Mouse (Mus musculus) liver (tissue): ENCODE data around the gene Sept3.
"Not testable (repeated sequence)": the region's sequence is repeated elsewhere in the genome, so short reads cannot be mapped to it uniquely, and the experiment has no call there.

ENCODE experiments used
- DNase-seq: peaks from one replicate; pipeline ENCODE4 v3.0.0-alpha.2; 2020; ENCODE audit warnings: mixed read lengths

Sept3 gene

DNA sequence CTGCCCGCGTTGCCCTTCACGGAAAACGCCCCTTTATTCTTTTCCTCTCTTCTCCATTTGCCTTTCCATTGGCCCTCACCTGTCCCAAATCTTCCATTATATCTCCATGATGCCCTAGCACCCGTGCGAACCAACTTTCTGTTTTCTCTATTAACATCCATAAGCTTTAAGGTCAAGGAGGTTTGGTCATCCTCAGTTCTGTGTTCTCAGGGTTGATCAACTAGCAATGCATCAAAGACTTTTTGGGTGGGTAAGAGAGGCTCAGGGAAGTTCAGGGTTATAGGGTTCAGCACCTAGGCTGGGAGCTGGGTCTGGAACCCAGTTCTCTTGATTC, at the start of gene Sept3:
Gene Sept3, plus strand, starts transcription at position 301 of the 334 bp plus-strand sequence.
- no peak for DNase-seq

DNA sequence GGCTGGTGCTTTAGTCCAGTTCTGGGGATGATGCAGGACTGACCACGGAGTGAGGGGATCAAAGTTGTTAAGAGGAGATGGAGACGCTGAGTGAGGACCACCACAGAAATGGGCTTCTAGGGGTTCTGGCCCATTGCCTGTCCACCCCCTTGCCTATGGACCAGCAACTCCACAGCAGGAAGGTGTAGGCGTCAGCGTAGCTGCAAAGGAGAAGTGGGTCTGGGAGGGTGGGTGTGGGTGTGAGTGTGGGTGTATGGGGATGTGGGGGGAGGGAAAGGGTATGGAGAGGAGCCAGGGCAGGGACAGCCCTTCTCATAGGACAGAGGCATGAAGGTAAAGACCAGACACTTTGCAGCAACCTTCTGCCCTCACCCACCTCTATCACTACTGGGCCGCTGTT, 48.9 kb upstream of the Sept3 start:
- DNase-seq: no peak

DNA sequence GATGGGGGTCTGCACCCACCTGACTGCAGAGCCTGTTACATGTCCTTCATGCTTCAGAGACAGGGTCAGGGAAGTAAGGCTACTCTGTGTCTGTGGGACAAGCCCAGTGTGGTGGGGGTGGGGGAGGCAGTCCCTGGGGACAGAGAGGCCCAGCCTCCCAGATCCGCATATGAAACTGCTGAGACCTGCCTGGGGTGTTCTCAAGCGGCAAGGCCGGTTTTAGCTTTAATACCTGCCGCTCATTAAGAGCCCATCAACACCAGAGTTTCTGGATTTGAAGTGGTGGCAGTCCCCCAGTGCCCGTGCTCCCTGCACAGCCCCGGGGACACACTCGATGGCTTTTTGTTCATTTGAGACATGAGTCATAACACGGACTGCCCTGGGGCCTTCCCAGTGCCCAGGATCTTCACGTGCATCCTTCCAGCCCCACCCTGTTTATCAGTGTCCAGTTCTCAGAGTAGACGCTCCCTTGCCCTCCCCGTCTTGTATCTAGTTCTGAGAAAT, 45.1 kb upstream of the Sept3 start:
- peak; percentile 86 for DNase-seq

DNA sequence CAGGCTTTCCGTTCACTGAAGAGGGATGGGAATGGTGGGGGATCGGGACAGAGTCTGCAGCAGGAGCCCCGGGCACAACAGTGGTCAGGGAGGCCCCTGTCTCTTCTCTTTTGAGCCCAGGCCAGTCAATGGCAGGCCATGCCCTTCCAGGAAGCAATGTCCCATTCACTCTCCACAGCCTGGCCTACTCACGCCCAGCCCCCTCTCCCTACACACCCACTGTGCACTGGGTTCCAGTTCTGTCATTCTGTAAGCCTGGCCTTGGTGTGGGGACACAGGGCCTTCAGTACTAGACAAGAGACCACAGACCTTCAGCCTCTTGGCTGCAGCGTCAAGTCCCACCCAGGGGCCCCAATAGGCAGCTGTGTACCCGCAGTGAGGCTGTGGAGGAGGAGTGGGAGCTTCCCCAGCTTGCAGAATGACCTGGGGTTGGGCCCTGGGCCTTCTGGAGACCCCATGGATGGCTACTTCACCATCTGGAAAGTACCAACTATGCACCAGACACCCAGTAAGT, 44.5 kb upstream of the Sept3 start:
- DNase-seq: peak; percentile 50

DNA sequence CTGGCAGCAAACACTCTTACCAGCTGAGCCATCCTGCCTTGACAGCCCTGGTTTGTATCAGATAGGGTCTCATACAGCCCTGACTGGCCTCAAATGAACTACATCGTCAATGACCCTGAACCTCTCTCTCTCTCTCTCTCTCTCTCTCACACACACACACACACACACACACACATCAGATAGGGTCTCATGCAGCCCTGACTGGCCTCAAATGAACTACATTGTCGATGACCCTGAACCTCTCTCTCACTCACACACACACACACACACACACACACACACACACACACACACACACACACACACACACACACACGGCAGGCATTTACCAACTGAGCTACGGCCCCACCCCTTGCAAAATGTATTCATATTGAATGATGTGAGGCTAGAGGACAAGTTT, 43.6 kb upstream of the Sept3 start:
- DNase-seq: no peak

DNA sequence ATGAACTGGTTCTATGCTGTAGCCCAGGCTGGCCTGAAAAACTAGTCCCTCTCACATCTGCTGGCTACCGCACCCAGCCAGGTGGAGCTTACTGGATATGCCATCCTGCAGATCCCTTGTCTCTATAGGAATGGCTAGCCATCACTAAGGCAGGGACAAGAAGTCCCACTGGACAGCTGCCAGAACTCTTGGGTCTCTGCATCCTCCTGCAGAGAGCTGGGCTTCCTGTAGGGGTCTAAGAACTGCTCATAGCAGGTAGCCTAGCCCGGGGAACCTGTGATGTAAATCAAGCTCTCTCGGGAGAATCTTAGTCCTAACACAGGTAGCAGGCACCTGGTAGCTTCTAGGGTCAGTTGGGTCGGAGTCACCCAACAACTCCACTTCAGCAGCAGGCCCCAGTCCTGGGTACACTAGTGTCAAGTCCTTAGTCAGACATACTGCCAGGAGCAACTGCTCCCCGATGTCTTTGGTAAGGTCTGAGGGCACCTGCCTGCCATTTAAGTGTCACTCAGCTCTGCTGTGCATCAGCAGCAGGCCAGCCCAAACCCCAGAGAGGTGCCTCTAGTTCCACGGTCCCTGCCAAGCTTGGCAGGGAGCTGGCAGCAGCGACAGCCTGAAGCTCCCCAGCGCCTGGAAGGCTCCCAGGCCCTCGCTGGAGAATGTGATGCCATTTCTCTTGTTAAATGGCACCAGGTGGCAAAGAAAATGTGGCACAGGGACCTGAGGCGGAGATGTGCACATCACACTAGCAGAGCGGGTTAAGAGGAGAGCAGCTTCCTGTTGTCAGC, 42.9 kb upstream of the Sept3 start:
- DNase-seq: no peak

DNA sequence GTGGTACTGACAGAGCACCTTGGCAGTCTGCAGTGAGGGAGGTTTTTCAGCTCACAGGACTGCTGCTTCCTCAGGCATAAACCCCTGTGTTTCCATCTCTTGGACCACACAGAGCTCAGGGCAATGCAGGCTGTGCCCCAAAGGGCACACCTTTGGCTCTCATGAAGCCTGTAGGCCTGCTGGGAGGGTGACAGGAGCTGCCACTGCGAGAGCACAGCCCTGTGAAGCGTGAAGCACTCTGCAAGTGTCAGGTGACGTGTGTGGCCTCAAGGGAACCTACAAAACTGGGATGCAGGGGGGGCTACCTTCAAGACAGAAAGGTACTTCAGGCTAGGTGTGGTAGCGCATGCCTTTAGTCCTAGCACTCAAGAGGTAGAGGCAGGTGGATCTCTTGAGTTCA, 42.0 kb upstream of the Sept3 start:
- DNase-seq: no peak

DNA sequence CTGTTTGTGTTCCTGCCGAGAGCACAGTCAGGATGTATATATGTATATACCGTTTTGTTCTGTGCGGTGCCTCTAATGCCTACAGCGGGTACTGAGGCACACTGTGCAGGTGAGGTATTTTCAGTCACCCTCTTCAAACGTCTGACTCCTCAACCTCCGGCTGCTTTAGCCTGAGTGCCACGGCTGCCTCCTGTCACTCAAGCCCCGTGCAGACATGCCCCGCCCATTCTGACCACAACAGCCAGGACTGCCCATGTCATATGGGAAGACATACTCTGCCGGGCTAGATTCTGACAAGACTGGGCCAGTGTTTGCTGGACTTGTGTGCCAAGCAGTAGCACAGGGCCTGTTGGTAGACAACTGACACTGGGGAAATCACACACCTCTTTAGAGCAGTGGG, 39.0 kb upstream of the Sept3 start:
- peak; percentile 58 for DNase-seq

DNA sequence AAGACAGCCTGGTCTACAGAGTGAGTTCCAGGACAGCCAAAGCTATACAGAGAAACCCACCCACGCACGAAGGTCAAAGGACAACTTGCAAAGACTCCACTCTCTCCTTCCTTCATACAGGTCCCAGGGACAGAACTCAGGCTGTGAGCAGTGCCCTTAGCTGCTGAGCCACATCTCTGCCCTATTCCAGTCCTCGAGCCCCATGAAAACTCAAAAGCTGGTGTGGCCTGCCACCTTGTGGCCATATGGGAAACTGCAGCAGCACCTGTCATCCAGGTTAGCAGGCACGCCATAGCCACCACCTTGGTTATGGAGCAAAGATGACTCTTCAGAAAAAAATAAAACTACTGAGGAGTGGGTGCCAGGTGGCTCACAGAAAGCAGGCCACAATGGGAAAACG, 38.1 kb upstream of the Sept3 start:
- peak; percentile 85 for DNase-seq

DNA sequence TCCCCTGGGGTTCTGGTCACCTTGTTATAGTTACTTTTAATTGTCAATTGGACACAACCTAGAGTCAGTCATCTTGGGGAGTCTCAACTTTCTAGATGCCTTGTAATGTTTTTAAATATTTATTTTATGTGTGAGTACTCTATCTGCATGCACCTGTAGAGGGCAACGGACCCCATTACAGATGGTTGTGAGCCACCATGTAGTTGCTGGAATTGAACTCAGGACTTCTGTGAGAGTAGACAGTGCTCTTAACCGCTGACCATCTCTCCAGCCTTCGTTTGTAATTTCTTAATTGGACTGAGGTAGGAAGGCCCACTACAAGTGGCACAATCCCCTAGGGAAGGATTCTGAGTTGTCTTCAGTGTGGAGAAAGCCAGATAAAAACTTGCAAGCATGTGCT, 31.4 kb upstream of the Sept3 start:
- DNase-seq: no peak

DNA sequence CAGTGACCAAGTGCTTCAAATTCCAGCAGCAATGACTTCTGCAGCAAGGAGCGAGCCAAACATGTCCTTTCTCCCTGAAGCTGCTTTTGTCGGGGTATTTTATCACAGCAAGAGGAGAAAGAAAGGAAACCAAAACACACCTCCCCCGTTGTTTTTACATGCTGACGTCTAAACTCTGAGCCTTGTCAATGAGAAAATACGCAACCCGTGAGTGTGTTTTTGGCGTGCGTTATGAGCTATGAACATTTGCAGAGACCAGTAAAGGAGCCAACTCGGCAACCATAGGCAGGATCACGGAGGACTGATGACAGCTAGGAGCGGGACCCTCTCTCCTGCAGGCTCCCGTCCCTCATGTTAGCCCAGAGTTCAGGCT, 31.0 kb upstream of the Sept3 start:
- no peak for DNase-seq

DNA sequence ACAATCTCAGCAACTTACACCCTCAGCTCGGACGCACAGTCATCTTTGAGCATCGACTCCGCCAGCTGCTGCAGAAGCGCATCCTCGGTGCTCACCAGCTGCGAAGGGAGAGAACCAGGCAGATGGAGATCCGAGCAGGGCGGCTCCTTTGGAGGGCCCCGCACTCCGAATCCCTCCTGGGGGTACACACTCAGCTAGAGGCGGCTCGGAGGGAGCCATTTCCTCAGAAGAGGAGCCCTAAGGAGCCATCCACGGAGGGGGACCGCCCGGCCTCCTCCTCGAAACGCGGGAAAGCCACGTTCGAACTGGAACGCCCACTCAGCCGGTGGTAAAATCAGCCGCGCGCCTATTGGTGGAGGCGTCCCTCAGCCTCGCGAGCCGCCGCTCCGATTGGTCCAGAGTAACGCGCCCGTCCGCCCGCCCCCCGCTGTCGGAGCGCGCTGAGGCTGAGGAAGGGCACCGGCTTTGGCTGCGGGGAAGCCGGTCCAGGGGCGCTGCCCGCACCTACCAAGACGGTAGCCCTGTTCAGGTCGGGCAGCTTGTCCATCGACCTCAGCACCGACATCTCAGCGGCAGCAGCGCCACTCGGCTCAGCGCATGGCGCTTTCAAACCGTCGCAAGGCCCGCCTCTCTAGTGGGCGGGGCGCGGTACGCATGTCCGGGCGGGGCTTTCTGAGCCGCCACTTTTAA, 30.4 kb upstream of the Sept3 start, which contains the start of gene Cenpm:
Gene Cenpm, minus strand, starts transcription at position 634 of the 690 bp plus-strand sequence.
- DNase-seq: peak; percentile 95

DNA sequence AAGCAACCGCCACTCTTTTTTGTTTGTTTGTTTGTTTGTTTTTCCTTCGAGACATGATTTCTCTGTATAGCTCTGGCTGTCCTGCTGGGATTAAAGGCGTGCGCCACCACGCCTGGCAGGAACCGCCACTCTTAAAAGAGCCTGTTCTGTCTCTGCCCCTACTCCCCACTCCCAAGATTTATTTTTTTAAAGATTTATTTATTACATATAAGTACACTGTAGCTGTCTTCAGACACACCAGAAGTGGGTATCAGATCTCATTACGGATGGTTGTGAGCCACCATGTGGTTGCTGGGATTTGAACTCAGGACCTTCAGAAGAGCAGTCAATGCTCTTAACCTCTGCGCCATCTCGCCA, 29.9 kb upstream of the Sept3 start:
- not testable (repeated sequence) for DNase-seq

DNA sequence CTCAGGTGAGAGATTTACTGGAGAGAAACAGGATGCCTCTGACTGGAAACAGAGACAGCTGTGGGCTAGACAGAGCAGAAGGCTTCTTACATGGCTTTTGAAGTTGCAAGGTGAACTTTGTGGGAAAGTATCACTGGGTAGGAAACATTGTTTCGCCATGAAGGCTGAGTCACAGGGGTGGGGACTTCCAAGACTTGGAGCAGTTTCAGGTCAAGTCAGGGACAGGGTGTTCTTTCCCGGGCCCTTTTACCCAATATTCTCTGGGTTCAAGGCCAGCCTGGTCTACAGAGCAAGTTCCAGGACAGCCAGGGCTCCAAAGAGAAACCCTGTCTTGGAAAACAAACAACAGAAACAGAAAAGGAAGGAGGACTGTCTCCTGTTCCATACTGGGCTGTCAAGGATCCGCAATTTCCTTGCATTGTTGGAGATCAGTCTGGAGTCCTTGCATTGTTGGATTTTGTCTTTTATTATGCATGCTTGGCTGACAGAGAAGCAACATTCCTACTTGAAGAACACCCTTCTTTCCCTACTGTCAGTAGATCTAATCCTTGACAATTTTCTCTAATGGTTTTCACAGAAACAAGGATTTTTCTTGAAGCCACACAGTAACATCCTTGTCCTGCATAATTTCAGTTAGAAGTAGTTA, 27.4 kb upstream of the Sept3 start:
- no peak for DNase-seq

DNA sequence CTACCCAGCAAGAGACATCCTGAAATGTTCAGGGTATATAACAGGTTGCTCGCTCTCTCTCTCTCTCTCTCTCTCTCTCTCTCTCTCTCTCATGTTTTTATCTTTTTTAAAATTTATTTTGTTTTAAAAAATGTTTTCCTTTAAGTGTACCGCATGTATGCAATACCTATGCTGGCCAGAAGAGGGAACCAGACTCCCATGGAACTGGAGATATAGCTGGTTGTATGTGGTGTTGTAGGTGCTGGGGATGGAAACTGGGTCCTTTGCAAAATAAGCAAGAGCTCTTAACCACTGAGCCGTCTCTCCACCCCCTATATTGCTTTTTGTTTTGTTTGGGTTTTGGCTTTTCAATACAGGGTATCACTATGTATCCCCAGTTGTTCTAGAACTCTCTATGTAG, 23.1 kb upstream of the Sept3 start:
- no peak for DNase-seq

DNA sequence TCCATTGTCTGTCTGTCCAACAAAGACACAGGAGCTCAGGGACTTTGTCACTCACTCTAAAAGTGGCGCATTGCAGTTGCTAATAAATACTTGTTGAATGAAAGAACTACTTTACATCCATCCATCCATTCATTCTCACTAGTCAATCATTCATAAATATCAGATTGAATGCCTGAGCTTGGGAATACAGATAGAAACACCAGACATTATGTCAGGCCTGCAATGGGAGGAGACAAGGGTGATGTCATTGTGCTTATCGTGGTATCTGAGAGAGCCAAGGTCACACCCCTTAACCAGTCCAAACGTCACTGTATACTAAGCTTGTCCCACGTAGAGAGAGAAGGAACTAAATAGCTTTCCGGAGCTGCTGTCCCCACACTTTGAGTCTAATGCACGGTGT, 22.6 kb upstream of the Sept3 start, which contains the start of gene 1500009C09Rik:
Gene 1500009C09Rik, plus strand, starts transcription at position 301 of the 400 bp plus-strand sequence.
- no peak for DNase-seq

DNA sequence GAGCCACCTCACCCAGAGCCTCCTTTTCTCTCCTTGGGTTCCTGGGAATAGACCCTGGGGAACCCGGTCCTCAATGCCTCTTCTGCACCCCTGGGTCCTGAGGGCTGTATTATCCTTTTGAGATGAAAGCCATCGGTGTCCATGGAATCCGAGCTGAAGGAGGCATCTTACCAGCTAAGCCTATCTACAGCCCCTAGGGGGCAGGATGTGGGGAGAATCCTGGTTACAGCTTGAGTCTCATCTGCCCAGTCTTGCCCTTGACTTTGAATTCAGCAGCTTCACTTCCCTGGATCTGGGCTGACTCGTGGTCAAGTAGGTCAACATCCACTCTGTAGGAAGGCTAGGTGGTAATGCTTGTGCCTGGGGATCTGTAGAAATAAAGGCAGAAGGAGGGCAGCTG, 19.4 kb upstream of the Sept3 start:
- DNase-seq: no peak

DNA sequence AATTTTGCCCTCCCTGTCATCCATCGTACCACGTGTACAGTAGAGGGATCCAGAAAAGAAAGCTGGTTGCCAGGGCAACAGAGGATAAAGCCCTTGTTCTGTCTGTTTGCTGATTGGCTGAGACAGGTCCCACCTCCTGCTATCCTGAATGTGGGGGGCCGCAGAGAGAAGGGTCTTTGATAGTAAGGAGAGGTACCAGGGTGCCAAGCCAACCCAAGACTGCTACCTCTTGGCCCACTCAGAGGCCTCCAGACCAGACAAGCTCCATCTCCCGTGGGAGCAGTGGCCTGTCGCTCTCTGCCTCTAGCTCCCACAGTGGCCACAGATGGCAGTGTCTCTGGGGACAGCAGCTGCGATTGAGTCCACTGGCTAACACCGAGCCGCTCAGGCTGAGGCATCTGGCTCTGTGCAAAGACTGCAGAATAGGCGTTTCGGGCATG, 18.7 kb upstream of the Sept3 start:
- DNase-seq: no peak

DNA sequence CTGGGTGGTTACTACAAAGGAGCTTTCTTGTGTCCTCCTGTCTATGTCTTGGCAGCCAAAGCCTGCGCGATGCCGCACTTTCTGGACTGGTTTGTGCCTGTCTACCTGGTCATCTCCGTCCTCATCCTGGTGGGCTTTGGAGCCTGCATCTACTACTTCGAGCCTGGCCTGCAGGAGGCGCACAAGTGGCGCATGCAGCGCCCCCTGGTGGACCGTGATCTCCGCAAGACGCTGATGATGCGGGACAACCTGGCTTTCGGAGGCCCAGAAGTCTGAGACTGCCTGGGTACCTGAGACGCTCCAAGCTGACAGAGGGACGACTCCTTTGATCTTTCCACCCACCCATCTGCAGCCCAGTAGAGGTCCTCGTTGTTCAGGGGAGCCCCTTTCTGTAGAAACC, 15.2 kb upstream of the Sept3 start:
- DNase-seq: peak; percentile 77

DNA sequence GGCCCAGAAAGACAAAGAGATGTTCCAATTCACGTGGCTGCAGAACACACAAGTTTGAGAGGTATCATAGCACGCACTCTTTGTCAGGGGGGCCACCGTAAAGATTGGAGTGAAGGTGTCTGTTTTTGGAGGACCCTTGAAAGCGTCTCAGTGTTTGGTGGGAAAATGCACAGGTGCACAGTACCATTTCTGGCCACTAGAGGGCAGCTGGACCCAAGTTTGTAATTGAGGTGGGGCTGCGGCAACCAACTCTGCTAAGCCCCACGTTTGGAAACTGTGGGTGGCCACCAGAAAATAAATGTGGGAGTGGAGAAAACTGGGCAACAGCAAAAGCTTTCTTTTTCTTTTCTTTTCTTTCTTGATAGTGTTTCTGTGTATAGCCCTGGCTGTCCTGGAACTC, 8.3 kb upstream of the Sept3 start:
- peak; percentile 68 for DNase-seq

DNA sequence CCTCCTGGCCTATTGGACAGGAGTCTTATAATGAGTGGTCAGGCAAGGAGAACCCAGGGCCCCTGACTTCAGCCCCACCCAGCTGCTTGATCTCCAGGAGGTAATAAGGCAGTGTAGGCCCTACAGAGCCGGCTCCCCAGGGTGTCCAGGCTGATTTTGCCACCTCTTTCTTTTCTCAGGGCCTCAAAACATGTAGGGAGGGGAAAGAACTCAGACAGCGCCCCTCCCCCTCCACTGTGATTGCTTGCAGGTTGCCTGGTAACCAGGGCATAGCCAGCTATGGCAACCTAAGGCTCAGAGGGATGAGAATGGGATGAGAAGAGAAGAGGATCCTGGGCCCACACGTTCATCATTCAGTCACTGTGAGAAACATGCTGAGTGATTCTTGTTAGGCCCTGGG, 6.5 kb upstream of the Sept3 start:
- no peak for DNase-seq

DNA sequence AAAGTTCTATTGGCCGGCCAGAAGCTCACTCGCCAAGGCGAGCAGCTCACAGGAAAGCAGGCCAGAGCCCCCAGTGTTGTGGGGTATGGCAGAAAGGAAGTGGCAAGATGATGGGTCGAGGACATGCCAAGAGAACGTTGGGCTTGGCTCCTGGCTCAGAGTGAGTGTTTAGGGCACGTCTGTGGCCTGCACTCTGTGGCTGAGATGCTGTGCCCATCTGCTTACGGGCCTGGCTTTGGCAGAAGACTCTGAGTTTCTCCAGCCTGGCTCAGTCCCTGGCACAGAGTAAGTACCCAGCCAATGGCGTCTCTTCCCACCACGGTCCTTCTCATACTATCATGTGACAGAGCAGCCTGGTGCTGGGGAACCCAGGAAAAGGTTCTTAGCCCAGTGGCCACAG, 5.9 kb upstream of the Sept3 start:
- DNase-seq: no peak

DNA sequence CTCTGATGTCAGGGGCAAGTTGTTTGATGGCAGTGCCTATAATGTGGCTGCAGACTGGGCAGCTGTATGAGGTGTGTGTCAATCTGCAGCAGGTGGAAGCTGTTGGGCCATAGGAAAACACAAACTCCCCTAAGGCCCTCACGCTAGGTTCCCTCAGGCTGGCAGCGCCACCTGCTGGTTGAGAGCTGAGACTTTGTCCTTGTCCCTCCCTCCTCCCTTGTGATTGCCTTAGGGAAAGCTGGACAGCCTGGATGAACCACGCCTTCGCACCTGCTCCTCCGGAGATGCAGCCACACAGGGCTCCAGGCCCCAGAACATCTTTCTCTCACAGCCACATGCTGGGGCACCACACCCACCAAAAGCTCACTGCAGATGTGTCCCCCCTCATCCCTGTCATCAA, 3.5 kb upstream of the Sept3 start:
- DNase-seq: peak; percentile 78

DNA sequence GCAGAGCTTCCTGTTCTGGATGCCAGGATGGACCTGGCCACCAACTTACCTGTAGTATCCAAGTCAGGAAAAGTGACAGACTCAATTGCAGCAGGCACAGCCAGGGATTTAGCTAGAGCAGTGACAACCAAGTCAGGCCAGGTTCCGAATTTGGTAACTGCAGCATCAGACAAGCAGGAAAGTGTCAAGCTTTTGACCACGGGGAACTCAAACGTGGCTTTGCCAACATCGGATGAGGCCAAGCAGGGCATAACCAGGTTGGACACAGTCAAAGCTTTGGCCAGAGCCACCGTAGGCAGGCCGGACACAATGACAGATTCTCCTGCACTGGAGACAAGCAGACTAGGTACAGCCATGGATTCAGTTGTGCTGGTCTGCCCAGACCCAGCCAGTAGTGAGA, 2.4 kb upstream of the Sept3 start:
- no peak for DNase-seq
